Mouse (Mus musculus) erythroid progenitor cell, adult 5-6 weeks (primary cell): Measurements from ENCODE around the gene Mctp2. TPM values are rescaled to one million over a fixed set of nuclear protein-coding genes. Genes with fewer than 3 reads are reported as not detected.

ENCODE experiments used
- ATAC-seq: replicated peaks from 2 replicates; pipeline ENCODE4 v1.8.0; 2016; ENCODE audit warnings: moderate number of reproducible peaks, mild to moderate bottlenecking, moderate TSS enrichment, inconsistent platforms; ENCODE audit not compliant: poor library complexity, low FRiP score, severe bottlenecking
- total RNA-seq, 2 experiments: library from RNA; stranded (forward) in 1 of 2; stranded (reverse) in 1 of 2; fragments of 150-400 nt in 1 of 2; fragments of 186-747, 209-891 nt in 1 of 2; gene quantifications; 2 replicates each; pipeline versions ENCODE4 v1.2.3 to v1.2.4; 2015 to 2017; ENCODE audit warnings: low replicate concordance in 2 of 2

Gene Mctp2
- total RNA-seq (2015; ENCODE audit: low replicate concordance) (5.8 and 7.1 TPM in 2 replicates), total RNA-seq (2017; ENCODE audit: low replicate concordance) (3.6 and 31.8 TPM in 2 replicates)

DNA sequence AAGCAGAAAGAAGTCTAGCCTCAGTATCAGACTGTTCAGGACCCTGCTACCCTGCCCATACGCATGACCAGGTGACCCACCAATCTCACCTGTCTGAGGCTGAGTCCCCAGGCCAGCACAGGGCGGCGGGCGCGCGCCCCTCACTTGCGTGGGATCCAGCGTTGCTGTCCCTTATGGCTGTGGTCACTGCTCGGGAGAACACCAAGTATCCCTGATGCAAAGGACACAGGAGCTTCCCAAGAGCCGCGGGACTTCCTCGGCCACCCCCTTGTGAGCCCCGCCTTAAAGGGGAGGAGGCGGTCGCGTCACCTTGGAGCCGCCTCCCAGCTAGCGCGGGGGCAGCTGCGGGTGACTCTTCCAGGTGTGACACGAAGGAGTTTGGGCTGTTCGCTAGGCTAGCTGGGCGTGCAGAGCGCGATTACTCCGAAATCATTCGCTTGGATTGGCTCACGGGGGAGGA lies at the start of gene Mctp2:
Gene Mctp2 (minus strand): TSS at position 227 of the 460 bp plus-strand sequence.
- ATAC-seq, result no peak

DNA sequence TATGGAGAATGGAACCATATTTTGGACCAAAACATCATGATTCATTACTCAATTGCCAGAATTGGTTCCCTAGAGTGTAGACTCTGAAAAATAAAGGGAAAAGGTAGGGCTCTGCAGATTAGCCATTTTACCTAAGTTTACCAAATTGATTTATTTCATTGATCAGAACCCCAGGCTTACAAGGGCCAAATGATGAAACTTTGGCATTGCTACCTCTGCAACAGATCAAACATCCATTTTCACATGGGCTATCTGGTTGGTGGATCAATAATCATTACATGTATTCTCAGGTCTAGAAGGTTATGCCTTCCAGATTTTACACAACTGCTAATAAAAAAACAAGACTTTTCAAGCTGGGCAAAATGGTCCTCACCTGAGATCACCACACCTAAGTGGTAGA lies 39.5 kb upstream of the Mctp2 start:
- no peak for ATAC-seq

DNA sequence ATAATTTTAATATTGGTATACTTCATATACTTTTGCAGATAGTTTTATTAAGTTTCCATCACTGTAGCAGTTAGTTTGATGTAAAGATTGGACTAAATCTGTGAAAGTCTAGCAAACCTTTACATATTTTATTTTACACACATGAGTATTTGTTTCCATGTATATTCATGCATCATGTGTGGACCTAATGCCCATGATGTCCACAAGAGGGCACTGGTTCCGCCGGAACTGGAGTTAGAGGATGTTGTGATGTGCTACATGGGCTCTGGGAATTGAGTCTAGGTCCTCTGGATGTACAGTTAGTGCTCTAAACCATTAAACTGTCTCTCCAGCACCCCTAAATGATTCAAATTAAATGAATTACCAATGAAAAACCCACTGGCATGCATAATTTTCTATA lies 37.3 kb upstream of the Mctp2 start:
- ATAC-seq, result no peak

GRCm38 (mm10) chr7:72342822-72343221 lies 36.4 kb upstream of the Mctp2 start:
- ATAC-seq, result no peak

DNA sequence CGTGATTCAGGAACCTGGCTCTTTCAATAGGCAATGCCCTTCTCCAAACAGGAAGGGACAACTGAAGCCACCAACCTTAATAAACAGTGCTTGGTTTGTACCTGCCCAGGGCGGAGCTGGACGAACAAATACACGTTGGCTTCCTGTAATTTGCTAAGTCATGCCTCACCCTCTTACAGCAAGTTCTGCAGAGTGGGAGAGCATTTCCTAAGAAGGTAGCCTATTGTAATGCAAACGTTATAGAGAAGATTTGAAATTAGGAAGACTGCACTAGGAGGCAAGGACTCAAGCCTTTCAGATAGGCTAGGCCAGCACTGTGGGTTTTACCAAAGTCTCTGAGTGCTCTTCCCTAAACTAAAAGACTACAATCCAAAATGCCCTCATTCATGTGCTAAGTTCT lies 19.6 kb upstream of the Mctp2 start:
- ATAC-seq, result no peak

GRCm38 (mm10) chr7:72320906-72321305 lies 14.5 kb upstream of the Mctp2 start:
- ATAC-seq, result no peak

GRCm38 (mm10) chr7:72320441-72320840 lies 14.0 kb upstream of the Mctp2 start:
- no peak for ATAC-seq

DNA sequence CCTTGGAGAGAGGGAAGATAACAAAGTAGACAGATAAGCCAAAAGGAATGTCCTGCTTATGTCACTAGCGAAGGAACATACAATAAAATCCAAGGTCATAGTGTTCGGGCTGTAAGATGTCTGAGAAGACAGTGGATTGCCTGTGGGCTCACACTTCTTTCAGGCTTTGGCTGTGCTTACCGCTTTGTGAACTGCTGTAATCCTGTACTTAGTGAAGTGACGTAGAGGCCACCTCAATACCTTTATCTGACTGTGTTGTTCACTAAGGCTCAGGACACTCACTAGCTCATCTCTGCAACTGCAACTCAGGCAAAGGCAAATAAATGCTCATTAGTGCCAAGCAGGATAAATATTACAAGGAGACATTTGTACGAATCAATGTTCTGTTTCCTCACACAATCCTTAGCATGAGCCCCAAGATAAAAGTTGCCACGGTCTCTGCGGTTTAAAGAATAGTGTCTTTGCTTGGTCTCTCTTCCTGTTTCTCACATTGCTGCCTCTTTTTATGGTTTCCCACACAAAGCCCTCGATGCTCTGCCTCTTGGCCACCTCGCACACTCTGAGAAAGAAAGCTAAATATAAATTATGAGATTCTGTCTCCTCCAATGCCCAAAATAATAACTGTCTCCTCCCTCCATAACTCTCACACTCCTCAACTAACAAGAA lies 8.1 kb upstream of the Mctp2 start:
- no peak for ATAC-seq

DNA sequence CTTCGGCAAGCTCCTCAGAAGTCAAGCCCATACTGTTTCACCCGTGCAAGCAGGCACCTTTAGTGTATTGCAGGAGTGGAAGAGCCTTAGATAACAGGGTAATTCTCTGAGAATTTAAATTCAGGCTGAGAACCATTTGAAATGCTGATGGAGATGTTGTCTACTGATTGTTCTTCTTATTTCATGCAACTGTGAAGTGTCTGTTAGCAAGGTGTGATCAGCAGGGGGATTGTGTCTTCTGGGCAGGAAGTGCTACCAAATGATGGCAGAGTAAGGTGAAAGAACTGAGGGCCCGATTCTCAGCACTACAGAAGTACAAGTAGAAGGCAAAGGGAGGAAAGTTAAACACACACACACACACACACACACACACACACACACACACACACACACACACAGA lies 7.5 kb upstream of the Mctp2 start:
- ATAC-seq, result no peak

DNA sequence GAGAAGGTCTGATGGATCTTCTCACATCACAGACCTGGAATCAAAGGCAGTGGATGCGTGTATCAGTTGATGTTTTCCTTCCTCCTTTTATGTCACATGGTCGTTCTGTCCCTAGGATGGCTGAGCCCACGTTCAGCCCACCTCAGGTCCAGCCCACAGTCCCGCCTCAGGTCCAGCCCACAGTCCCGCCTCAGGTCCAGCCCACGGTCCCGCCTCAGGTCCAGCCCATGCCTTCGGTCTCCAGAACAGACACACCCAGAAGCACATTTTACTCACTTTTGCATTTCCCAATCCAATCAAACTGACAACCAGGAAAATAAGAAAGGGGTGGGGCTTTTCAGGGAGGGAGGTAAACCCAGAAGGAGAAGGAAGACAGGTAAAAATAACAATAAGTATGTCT lies 5.2 kb upstream of the Mctp2 start:
- no peak for ATAC-seq

GRCm38 (mm10) chr7:72308078-72308477 lies 1.7 kb upstream of the Mctp2 start:
- ATAC-seq, result no peak

- no peak for ATAC-seq
Observed at GRCm38 (mm10) chr7:72306847-72307246, 439 bp upstream of the Mctp2 start.

GRCm38 (mm10) chr7:72305971-72306370 lies 437 bp downstream of the Mctp2 start:
- no peak for ATAC-seq

GRCm38 (mm10) chr7:72301667-72302066 lies 4.7 kb downstream of the Mctp2 start:
- no peak for ATAC-seq

- no peak for ATAC-seq
Observed at GRCm38 (mm10) chr7:72299726-72300125, 6.7 kb downstream of the Mctp2 start.

DNA sequence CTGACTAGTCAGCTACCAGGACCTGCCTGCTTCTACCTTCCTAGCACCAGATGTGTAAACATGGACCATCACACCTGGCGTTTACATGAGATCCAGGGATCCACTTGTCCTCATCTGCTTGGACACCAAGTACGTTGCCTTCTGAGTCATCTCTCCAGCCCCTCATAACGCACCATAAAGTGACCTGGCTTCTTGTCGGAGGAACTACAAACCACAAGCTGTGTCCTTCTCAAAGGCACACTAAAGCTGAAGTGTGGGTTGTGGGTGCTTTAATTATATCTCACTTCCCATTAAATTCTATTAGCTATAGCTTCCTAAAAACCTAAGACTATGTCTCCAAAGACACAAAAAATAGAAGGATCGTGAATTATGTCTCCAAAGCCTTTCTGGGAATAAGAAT lies 9.4 kb downstream of the Mctp2 start:
- no peak for ATAC-seq

DNA sequence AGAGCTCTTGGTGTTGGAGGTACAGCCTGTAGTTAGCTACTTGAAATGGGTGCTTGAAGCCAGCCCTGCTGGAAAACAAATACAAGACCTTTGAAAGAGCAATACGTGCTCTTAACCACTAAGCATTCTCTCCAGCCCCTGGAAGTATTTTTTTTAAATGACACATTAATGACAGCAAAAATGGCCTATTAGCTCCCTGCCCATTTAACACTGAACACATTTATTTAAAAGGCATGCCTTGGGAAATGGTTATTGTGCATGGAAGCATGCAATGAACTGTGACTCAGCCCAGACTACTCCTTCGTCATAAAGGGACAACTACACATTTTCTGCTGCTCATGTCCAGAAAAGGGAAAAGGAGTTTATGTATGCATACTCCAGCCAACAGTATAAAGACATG lies 10.2 kb downstream of the Mctp2 start:
- ATAC-seq, result no peak

- no peak for ATAC-seq
Observed at GRCm38 (mm10) chr7:72294886-72295285, 11.5 kb downstream of the Mctp2 start.

DNA sequence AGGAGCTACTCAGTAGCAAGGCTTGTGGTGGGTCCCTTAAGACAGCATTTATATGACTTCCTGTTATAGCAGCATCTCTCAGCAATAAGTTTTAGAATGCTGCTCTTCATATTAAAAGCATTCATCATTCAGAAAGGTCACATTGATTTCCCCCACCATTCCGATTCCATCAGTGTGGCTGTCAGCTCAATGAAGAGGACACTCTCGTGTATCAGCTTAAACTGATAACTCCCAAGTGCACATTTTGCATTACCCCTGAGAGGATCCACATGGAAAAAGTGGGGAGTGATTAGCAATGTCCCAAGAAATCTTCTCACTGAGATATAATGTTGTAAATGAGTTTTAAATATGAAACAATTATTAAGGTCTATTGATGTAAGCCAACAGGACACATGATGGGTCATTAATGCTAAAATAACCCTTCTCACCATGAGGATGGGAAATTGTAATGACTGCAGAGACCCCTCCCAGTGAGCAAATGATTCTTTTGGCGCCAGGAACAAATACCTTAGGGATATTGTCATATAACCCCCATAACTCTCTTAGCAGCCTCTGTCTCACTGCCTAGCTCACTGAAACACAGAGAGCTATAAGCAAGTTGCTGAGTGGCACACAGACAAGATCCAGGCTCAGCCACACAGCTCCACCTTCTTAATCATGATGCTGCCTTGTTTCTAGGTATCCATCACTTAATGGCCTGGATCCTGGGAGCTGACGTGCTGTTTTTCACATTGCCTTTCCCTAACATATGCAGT lies 12.4 kb downstream of the Mctp2 start:
- no peak for ATAC-seq

DNA sequence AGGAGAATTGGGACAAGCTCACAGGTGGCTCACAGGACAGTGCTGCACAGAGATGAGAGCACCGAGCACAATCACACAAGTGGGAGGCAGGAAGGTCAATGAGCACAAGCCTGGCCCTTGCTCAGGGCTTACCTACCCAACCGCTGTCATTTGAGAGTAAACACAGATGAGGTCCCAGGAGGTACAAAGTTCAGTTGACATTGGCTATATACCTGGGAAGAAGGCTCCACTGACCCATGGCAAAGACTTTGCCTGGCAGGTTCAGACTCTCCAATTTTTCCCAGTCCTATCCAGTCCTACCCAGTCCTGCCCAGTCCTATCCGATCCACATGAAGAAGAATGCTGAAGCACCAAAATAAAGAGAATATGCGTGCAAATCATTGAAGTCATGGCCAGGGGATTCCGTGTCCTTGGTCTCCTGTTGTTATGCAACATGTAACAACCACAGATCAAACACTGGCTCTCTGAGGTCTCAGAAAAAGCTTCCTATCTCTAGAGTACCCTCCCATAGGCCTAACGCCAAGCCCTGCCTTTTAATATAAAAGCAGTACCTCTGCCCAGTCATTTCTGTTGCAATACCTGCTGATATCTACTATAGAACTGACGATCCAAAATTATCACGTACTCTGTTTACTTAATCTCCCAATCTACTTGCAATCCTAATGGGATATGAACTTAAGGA lies 14.0 kb downstream of the Mctp2 start:
- ATAC-seq, result no peak

- ATAC-seq, result no peak
Observed at GRCm38 (mm10) chr7:72280721-72281120, 25.7 kb downstream of the Mctp2 start.
